Mouse (Mus musculus) left cerebral cortex, postnatal 14 days (tissue): ENCODE measurements at regions not wholly inside any gene's neighbourhood (a gene's known extent, or its start where the extent isn't known, plus 50 kb on each side); places are given as distances from the start of the nearest gene placed in this dataset.

Experiments
- DNase-seq, 2 experiments: peaks; one replicate each; pipeline ENCODE4 v3.0.0; 2021 to 2022; ENCODE audit warnings: low spot score in 2 of 2, mixed read lengths in 1 of 2
- intact Hi-C: fragments of 180-260 bp; cut with DNase I; formaldehyde crosslinking; loops from one replicate; pipeline ENCODE4 v1.15.1; 2025

- no peak for DNase-seq
- intact Hi-C loops: no loop called here
Observed at GRCm38 (mm10) chr2:172801804-172802203, 138.3 kb downstream of the Bmp7 start.

- no peak for DNase-seq
- intact Hi-C loops: no loop called here
Observed at GRCm38 (mm10) chr2:172807446-172807845, 132.7 kb downstream of the Bmp7 start.

GRCm38 (mm10) chr2:172809306-172809705 is 130.8 kb downstream of the Bmp7 start:
- intact Hi-C loops: no loop called here

GRCm38 (mm10) chr2:172813319-172813718 is 126.8 kb downstream of the Bmp7 start:
- no peak for DNase-seq
- intact Hi-C loops: no loop called here

More at GRCm38 (mm10) chr2:172809306-172809705, 130.8 kb downstream of the Bmp7 start:
- no peak for DNase-seq

- intact Hi-C loops: no loop called here
Observed at GRCm38 (mm10) chr2:172813906-172814305, 126.2 kb downstream of the Bmp7 start.

GRCm38 (mm10) chr2:172815146-172815545 is 125.0 kb downstream of the Bmp7 start:
- intact Hi-C loops: no loop called here
- no peak for DNase-seq

More at GRCm38 (mm10) chr2:172813906-172814305, 126.2 kb downstream of the Bmp7 start:
- no peak for DNase-seq

- intact Hi-C loops: no loop called here
- no peak for DNase-seq
Observed at GRCm38 (mm10) chr2:172817058-172817745, 122.9 kb downstream of the Bmp7 start.
